In genomic region chr19:43902887-43903286, GRCm38 (mm10) we compare ENCODE assay signal across 22 mouse cellular contexts. TPM values are rescaled to one million over a fixed set of nuclear protein-coding genes. Genes with fewer than 3 reads are reported as not detected.
DNase-seq lines count a peak whose midpoint lies in the region; ATAC-seq and TF ChIP-seq lines count a peak whose summit lies in the region.
"Had no signal": no experiment of that assay in that cellular context is flagged by ENCODE, and none has a peak within 500 bp of the region (broad histone marks: within the 10 kb centered on the region; RNA-seq: fewer than 3 reads in every experiment).

No protein-coding gene starts in this region.

- H3K9me3 ChIP-seq in lung, embryonic 14.5 days (ENCODE audit: low read depth, low read length): no peaks in the 10 kb centered on the region
- H3K9me3 ChIP-seq: embryonic facial prominence, embryonic 10.5 days; embryonic facial prominence, embryonic 12.5 days; forebrain, embryonic 13.5 days; forebrain, embryonic 15.5 days; G1E had no signal

- intact Hi-C loops in heart, postnatal 36 days (cut with DNase I): loop anchor here (5.0 kb wide), 1 partner anchor 36 kb away; no protein-coding TSS in a partner anchor

- ATAC-seq in lung, embryonic 14.5 days (ENCODE audit: insufficient read depth): no peak
- ATAC-seq: activated CD4-positive, CD25-positive, alpha-beta regulatory T cell, adult 4 months; forebrain, embryonic 13.5 days; forebrain, embryonic 15.5 days; forebrain, postnatal 0 days had no signal

- peaks cover 27% of the 10 kb centered on the region; the same call in 1 of the 2 replicates for H3K36me3 ChIP-seq in lung, embryonic 14.5 days (ENCODE audit: insufficient read depth)
- H3K36me3 ChIP-seq: forebrain, embryonic 15.5 days; G1E had no signal

- no peak overlapping the region for H3K9ac ChIP-seq in lung, embryonic 14.5 days
- H3K9ac ChIP-seq: embryonic facial prominence, embryonic 12.5 days; forebrain, embryonic 13.5 days; forebrain, embryonic 15.5 days; forebrain, postnatal 0 days had no signal

- 45% methylated on average over 12 of the region's 12 CpGs for WGBS in lung, embryonic 14.5 days

- H3K4me2 ChIP-seq in lung, embryonic 14.5 days: no peak overlapping the region
- H3K4me2 ChIP-seq: embryonic facial prominence, embryonic 12.5 days; forebrain, embryonic 13.5 days; forebrain, embryonic 15.5 days had no signal

- H3K4me3 ChIP-seq in lung, embryonic 14.5 days (ENCODE audit: low read depth, low read length): no peak overlapping the region
- H3K4me3 ChIP-seq: embryonic facial prominence, embryonic 10.5 days; embryonic facial prominence, embryonic 12.5 days; forebrain, embryonic 13.5 days; forebrain, embryonic 15.5 days had no signal

- H3K4me1 ChIP-seq in lung, embryonic 14.5 days (ENCODE audit: insufficient read depth): no peaks in the 10 kb centered on the region
- H3K4me1 ChIP-seq: embryonic facial prominence, embryonic 12.5 days; forebrain, embryonic 15.5 days had no signal

- TF ChIP-seq CTCF in lung, embryonic 14.5 days (IDR thresholded peaks at IDR 0.05; ENCODE audit: low read depth): no peak

- H3K27me3 ChIP-seq in lung, embryonic 14.5 days (ENCODE audit: insufficient read depth, low read length): no peaks in the 10 kb centered on the region
- H3K27me3 ChIP-seq: embryonic facial prominence, embryonic 12.5 days; forebrain, embryonic 13.5 days; forebrain, embryonic 15.5 days; Patski had no signal

- peak; percentile 32 for DNase-seq in embryo, embryonic 10.5 days (ENCODE audit: low spot score)
- no peak for DNase-seq in embryo, embryonic 9.5 days (ENCODE audit: extremely low spot score)
- peak; percentile 49 for DNase-seq in lung, embryonic 14.5 days
- DNase-seq in lung, postnatal 36 days: no peak
- peak; percentile 67 for DNase-seq in R1 (ENCODE audit: low read depth, low spot score)
- no peak for DNase-seq in adrenal gland, postnatal 4 days (ENCODE audit: low spot score in 2 of 2)
- no peak for DNase-seq in heart, postnatal 36 days
- DNase-seq: adrenal gland, postnatal 10 days; adrenal gland, postnatal 25 days; cerebellum, adult 11-12 months; cerebellum, adult 2 months; cerebellum, adult 9-10 months; cerebellum, postnatal 10 days; cerebellum, postnatal 25 days; forebrain, postnatal 0 days had no signal

- no peak overlapping the region for H3K27ac ChIP-seq in lung, embryonic 14.5 days (ENCODE audit: low read depth)
- H3K27ac ChIP-seq: embryonic facial prominence, embryonic 10.5 days; embryonic facial prominence, embryonic 12.5 days; forebrain, embryonic 13.5 days; forebrain, embryonic 15.5 days had no signal

RNA-seq across cellular contexts. Expression of gene Dnmbp, which starts 37.1 kb away (rescaled TPM):
- 22.4 and 24.2 TPM in 2 replicates for polyA plus RNA-seq in lung, embryonic 14.5 days (2014; fragmentation: Nextera tagmentation; extraction: Ambion mirVana)
- 10 to 100 TPM; 22.6 to 23.1 TPM for total RNA-seq in adrenal gland, postnatal 4 days (2021)
- 1 to 10 TPM; 9.0 to 9.7 TPM for total RNA-seq in heart, postnatal 36 days (2021)

Comparison
In these comparisons a context has a peak if more than half of its experiments do, and no peak if none do; other contexts are left out.
1. DNase-seq: peak in embryo, embryonic 10.5 days (single experiment), lung, embryonic 14.5 days (single experiment) and R1 (single experiment); none in embryo, embryonic 9.5 days (single experiment), lung, postnatal 36 days (single experiment), adrenal gland, postnatal 4 days (0 of 2) and heart, postnatal 36 days (0 of 2).